Mouse (Mus musculus) G1E (cell line): ENCODE measurements around the gene Gm10392. TPM values are rescaled to one million over a fixed set of nuclear protein-coding genes. Genes with fewer than 3 reads are reported as not detected.

Experiments used
- ATAC-seq: 2 replicates; pipeline ENCODE4 v1.8.0; 2016; ENCODE audit warnings: mild to moderate bottlenecking; ENCODE audit not compliant: insufficient number of reproducible peaks, poor library complexity, low FRiP score, severe bottlenecking; ENCODE audit errors: extremely low read depth
- DNase-seq: peaks from one replicate; pipeline ENCODE4 v3.0.0; 2012; ENCODE audit warnings: low spot score
- H3K27me3 ChIP-seq: 2 replicates; pipeline ENCODE4 v1.6.1; 2012; ENCODE audit warnings: mild to moderate bottlenecking, low read length, inconsistent platforms; ENCODE audit not compliant: insufficient read depth
- H3K36me3 ChIP-seq: replicated peaks from 2 replicates; pipeline ENCODE3; 2012; ENCODE audit warnings: mild to moderate bottlenecking, inconsistent platforms
- H3K4me1 ChIP-seq: 2 replicates; pipeline ENCODE4 v1.6.1; 2012; ENCODE audit warnings: low read depth, low read length, inconsistent platforms, mixed read lengths; ENCODE audit not compliant: insufficient read depth
- H3K4me3 ChIP-seq: 2 replicates; pipeline ENCODE4 v1.5.1; 2012; ENCODE audit warnings: low read depth, mild to moderate bottlenecking, inconsistent platforms, low read length, moderate library complexity, mixed read lengths
- H3K9me3 ChIP-seq: replicated peaks from 2 replicates; pipeline ENCODE4 v1.6.1; 2012; ENCODE audit warnings: inconsistent platforms
- CTCF ChIP-seq: IDR thresholded peaks from 2 replicates; pipeline ENCODE4 v1.5.1; 2012; ENCODE audit warnings: low read depth, low read length, inconsistent platforms, mixed read lengths
- GATA1 ChIP-seq: IDR thresholded peaks from 2 replicates; pipeline ENCODE4 v1.6.1; 2012; ENCODE audit warnings: borderline replicate concordance, low read length, inconsistent platforms, mixed read lengths
- GATA2 ChIP-seq: IDR thresholded peaks from 2 replicates; pipeline ENCODE4 v1.6.1; 2012; ENCODE audit warnings: low read depth, low read length, inconsistent platforms, borderline replicate concordance
- POLR2AphosphoS5 ChIP-seq: IDR thresholded peaks from 2 replicates; pipeline ENCODE4 v1.6.1; 2012; ENCODE audit warnings: low read depth, low read length, inconsistent platforms; ENCODE audit not compliant: insufficient replicate concordance
- TAL1 ChIP-seq: conservative IDR thresholded peaks from 2 replicates; pipeline ENCODE4 v1.6.1; 2012; ENCODE audit warnings: low read depth, low read length, inconsistent platforms, mixed read lengths
- polyA plus RNA-seq: library from polyadenylated mRNA; stranded (reverse); fragments of >175 nt; gene quantifications from 2 replicates; pipeline ENCODE4 v1.2.3, GENCODE M21; 2012
- total RNA-seq, 2 experiments: library from RNA; stranded (forward) in 1 of 2; stranded (reverse) in 1 of 2; fragments of 200-1000 nt in 1 of 2; fragments of >200 nt in 1 of 2; fragmentation: Nextera tagmentation in 1 of 2; gene quantifications; 2 replicates each; pipeline ENCODE4 v1.2.3; 2014 to 2017

Gene Gm10392
- total and polyA plus RNA-seq, 3 experiments, result 0.38 TPM; not detected in 2

DNA sequence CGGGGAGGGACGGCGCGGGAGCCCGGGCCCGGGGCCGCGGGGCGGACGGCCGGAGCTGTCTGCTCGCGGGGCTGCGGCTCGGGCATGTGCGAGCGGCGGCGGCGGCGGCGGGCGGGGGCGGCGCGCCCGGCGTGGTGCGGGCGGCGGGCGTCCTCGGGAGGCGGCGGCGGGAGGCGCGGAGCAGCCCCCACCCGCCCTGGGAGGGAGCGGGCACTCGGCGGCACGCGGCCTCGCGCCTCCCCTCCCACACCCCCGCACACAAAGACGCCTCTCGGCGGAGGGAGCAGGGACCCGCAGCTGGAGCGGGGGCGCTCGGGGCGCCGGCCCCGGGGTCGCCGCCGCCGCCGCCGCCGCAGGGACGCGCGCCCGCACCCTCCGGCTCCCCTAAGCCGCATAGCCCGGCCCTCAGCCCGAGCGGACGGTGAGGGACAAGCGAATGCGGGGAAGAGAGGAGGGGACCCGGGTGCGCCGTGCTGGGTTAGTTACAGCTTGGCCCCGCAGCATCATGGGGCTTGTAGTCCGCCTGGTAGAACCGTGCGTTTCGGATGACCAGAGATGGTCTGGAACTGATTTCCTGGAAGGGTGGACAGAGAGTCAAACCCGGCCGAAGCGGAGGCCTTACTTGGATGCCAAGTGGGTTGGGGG, 29.3 kb downstream of the Gm10392 start, which contains the start of gene Ankrd13b:
Gene Ankrd13b (minus strand): TSS at position 88 of the 645 bp plus-strand sequence.
- Histone ChIP-seq H3K36me3 (peaks cover under 1% of the 10 kb centered on the region), H3K9me3 (0 out of 2 replicates have a peak, but pooled peaks cover 5% of the 10 kb centered on the region), H3K4me1 (peaks cover 48% of the 10 kb centered on the region), H3K27me3 (peaks cover 58% of the 10 kb centered on the region), H3K4me3 (peak within 1 kb of the TSS; percentile 69)
- TF ChIP-seq POLR2AphosphoS5 (no peak), GATA1 (no peak), GATA2 (no peak), CTCF (no peak), TAL1 (no peak)
- DNase-seq (no peak), ATAC-seq (no peak)

DNA sequence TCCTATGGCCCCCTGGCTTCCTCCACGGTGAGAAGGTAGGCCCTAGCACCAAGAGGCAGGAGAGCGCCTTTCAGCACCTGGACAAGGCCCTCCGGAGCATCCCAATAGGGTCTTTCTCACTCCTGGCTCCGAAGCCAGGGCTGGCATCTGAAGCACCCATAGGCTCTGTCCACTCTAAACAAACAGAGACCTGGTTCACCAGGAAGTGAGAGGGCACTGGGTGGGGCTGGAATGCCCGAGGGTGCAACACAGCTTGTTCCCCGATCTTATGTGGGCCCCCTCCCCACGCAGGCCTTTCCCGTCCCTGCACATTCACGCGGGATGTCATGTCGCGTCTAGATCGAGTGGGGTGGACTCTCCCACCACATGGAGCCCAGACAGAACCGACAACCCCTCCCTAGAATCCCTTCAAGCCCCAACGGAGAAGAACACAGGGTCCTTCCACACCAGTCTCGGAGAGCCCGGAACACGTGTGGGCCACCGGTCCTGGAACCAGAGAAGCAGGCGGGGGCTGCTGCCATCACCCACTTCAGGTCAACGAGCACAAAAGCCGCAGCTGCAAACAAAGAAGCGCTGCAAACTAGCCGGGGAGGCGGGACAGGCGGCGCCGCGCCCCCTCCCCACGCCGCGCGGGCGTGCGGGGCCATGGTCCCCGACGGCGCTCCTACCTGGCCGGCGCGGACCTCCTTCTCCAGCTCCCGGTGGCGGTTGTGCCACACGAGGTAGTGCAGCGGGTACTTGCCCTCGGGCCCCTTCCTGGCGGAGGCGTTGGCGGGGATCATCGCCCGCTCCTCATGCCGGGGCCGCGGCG, 30.0 kb downstream of the Gm10392 start:
- ATAC-seq (no peak), DNase-seq (no peak)
- H3K9me3 ChIP-seq, result 0 out of 2 replicates have a peak, but pooled peaks cover 5% of the 10 kb centered on the region
- H3K4me3 ChIP-seq, result peak overlapping the region; percentile 69
- TF ChIP-seq POLR2AphosphoS5, result no peak
- TF ChIP-seq GATA2, result no peak
- TF ChIP-seq CTCF, result no peak
- no peak for TF ChIP-seq GATA1
- H3K27me3 ChIP-seq, result peaks cover 60% of the 10 kb centered on the region
- H3K4me1 ChIP-seq, result peaks cover 40% of the 10 kb centered on the region
- no peaks in the 10 kb centered on the region for H3K36me3 ChIP-seq

DNA sequence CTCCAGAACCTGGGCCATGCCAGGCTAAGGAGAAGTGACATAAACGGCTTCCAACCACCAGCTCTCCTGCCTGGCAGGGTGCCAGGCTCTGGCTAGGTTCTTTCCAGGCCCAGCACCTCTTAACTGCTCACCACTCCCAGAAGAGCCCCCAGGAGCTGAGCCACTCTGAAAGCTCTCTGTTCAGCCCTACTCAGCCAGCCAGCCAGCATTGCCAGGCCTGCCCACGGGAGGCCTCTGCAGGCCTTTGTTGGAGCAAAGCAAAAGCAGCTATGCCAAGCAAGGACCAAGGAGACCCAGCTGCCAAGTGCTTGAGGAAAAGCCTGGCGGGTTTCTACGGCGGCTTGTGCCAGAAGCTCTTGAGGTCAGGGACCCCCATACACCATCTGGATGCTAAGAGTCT, 32.2 kb downstream of the Gm10392 start:
- no peak for DNase-seq
- no peak for ATAC-seq
- peaks cover 24% of the 10 kb centered on the region for H3K4me1 ChIP-seq

DNA sequence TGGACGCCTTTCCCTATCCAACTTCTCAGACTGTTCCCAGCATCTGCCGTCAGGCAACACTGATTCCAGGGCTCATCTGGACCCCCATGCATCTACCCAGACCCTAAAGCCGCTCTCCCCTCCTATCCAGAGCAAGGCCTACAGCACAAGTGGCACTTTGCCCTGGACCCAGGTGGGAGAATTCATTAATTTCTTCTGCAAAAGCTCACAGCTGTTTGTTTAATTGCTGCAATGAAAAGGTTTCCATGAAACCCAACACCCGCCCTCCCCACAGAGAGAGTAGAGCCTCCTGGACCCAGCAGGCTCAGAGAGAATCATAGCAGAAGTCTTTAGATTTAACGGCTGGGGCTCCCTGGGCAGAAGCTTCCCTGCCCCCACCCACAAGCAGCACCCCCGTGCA, 33.8 kb downstream of the Gm10392 start:
- ATAC-seq (no peak), DNase-seq (no peak)
- peaks cover 13% of the 10 kb centered on the region for H3K4me1 ChIP-seq
- H3K4me3 ChIP-seq, result no peak overlapping the region
- H3K36me3 ChIP-seq, result no peaks in the 10 kb centered on the region
- TF ChIP-seq GATA1 (no peak), CTCF (no peak), TAL1 (no peak), GATA2 (no peak), POLR2AphosphoS5 (no peak)
- 0 out of 2 replicates have a peak, but pooled peaks cover 5% of the 10 kb centered on the region for H3K9me3 ChIP-seq
- peaks cover 72% of the 10 kb centered on the region for H3K27me3 ChIP-seq

More for the DNA sequence above, 32.2 kb downstream of the Gm10392 start:
- TF ChIP-seq GATA1, result no peak
- no peak for TF ChIP-seq TAL1
- no peak for TF ChIP-seq CTCF
- TF ChIP-seq POLR2AphosphoS5, result no peak
- 0 out of 2 replicates have a peak, but pooled peaks cover 5% of the 10 kb centered on the region for H3K9me3 ChIP-seq
- peaks cover 76% of the 10 kb centered on the region for H3K27me3 ChIP-seq
- no peaks in the 10 kb centered on the region for H3K36me3 ChIP-seq
- H3K4me3 ChIP-seq, result no peak overlapping the region

DNA sequence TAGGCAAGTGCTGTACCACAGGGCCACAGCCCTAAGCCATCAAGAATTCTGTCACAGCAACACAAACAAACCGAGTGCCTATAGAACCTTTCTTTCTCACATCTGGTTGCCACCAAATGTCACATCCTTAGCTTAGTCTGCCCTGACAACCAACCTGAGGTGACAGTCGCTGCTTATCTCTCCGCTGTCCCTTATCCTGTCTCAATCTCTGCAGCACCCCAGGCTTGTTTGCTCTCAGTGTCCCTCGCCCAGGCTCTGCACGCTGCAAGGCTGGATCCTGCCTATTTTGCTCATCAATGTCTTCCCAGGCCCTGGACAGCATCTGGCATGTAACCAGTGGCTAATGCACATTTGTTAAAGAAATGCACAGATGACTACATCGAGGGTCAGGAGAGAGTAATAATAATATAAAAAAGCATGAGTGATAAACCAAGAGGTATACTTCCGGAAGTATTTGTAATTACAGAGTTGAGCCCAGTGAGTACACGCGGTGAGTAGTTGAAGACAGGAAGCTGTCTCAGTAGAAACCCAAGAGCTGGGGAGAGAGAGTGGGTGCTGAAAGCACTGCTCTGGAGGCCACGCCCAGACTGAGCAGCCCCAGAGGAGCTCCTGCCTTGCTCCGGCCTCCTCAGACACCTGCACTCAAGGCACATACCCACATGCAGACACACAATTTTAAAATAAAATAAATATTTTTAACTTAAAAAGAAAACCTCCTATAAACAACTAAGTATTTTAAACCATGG, 35.3 kb downstream of the Gm10392 start:
- ATAC-seq (no peak), DNase-seq (no peak)
- 0 out of 2 replicates have a peak, but pooled peaks cover 1% of the 10 kb centered on the region for H3K4me1 ChIP-seq
- H3K9me3 ChIP-seq, result no peaks in the 10 kb centered on the region
- H3K27me3 ChIP-seq, result peaks cover 65% of the 10 kb centered on the region
- no peak for TF ChIP-seq GATA1
- TF ChIP-seq TAL1, result no peak
- TF ChIP-seq GATA2, result no peak
- no peak for TF ChIP-seq POLR2AphosphoS5
- no peak for TF ChIP-seq CTCF
- no peak overlapping the region for H3K4me3 ChIP-seq
- no peaks in the 10 kb centered on the region for H3K36me3 ChIP-seq

DNA sequence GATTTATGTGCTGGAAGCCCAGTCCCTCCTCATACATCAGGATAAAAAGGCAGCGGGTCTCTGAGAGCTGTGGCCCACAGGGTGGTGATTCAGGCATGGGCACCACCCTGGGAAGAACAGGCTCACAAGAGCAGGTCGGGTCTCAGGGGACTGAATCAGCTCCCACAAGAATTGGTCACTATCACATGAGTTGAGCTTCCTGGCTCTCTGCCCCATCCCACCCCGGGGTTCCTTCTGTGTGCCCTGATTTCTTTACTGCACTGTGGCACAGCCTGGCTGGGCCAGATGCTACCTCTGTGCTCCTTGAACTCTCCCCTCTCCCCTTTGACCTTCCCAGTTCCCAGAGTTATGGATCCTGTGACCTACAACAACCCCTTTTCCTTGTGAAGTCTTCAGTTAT, 36.0 kb downstream of the Gm10392 start:
- Histone ChIP-seq H3K4me3 (no peak overlapping the region), H3K4me1 (no peaks in the 10 kb centered on the region), H3K9me3 (no peaks in the 10 kb centered on the region), H3K36me3 (no peaks in the 10 kb centered on the region), H3K27me3 (peaks cover 61% of the 10 kb centered on the region)
- ATAC-seq (no peak), DNase-seq (no peak)
- TF ChIP-seq TAL1, result no peak
- no peak for TF ChIP-seq CTCF
- TF ChIP-seq POLR2AphosphoS5, result no peak
- TF ChIP-seq GATA2, result no peak
- no peak for TF ChIP-seq GATA1
